Mouse (Mus musculus): ENCODE measurements around the gene Otop3.

Gene Otop3

GRCm38 (mm10) chr11:115334531-115334930 is at the start of gene Otop3:
TSS of gene Otop3 (plus strand) at chr11:115334731.
- no peak for TF ChIP-seq GATA4 (IDR thresholded peaks at IDR 0.05; ENCODE audit: insufficient replicate concordance, low read length)

GRCm38 (mm10) chr11:115285282-115285681 is 49.2 kb upstream of the Otop3 start:
- no peak for TF ChIP-seq GATA4 (IDR thresholded peaks at IDR 0.05; ENCODE audit: insufficient replicate concordance, low read length)

GRCm38 (mm10) chr11:115286201-115286993 is 48.1 kb upstream of the Otop3 start:
- no peak for TF ChIP-seq GATA4 (IDR thresholded peaks at IDR 0.05; ENCODE audit: insufficient replicate concordance, low read length)

- TF ChIP-seq GATA4 (IDR thresholded peaks at IDR 0.05; ENCODE audit: insufficient replicate concordance, low read length), result no peak
Observed at GRCm38 (mm10) chr11:115287386-115287785, 47.1 kb upstream of the Otop3 start.

- TF ChIP-seq GATA4 (IDR thresholded peaks at IDR 0.05; ENCODE audit: insufficient replicate concordance, low read length), result no peak
Observed at GRCm38 (mm10) chr11:115288305-115288704, 46.2 kb upstream of the Otop3 start.

GRCm38 (mm10) chr11:115289885-115290284 is 44.6 kb upstream of the Otop3 start:
- no peak for TF ChIP-seq GATA4 (IDR thresholded peaks at IDR 0.05; ENCODE audit: insufficient replicate concordance, low read length)

GRCm38 (mm10) chr11:115290314-115290713 is 44.2 kb upstream of the Otop3 start:
- TF ChIP-seq GATA4 (IDR thresholded peaks at IDR 0.05; ENCODE audit: insufficient replicate concordance, low read length), result no peak

- no peak for TF ChIP-seq GATA4 (IDR thresholded peaks at IDR 0.05; ENCODE audit: insufficient replicate concordance, low read length)
Observed at GRCm38 (mm10) chr11:115290919-115291318, 43.6 kb upstream of the Otop3 start.

GRCm38 (mm10) chr11:115291503-115291902 is 43.0 kb upstream of the Otop3 start:
- TF ChIP-seq GATA4 (IDR thresholded peaks at IDR 0.05; ENCODE audit: insufficient replicate concordance, low read length), result no peak

- no peak for TF ChIP-seq GATA4 (IDR thresholded peaks at IDR 0.05; ENCODE audit: insufficient replicate concordance, low read length)
Observed at GRCm38 (mm10) chr11:115292631-115293375, 41.7 kb upstream of the Otop3 start.

- no peak for TF ChIP-seq GATA4 (IDR thresholded peaks at IDR 0.05; ENCODE audit: insufficient replicate concordance, low read length)
Observed at GRCm38 (mm10) chr11:115295939-115296338, 38.6 kb upstream of the Otop3 start.

GRCm38 (mm10) chr11:115296471-115297210 is 37.9 kb upstream of the Otop3 start:
- no peak for TF ChIP-seq GATA4 (IDR thresholded peaks at IDR 0.05; ENCODE audit: insufficient replicate concordance, low read length)

GRCm38 (mm10) chr11:115297214-115297826 is 37.2 kb upstream of the Otop3 start, which contains the start of gene Fads6:
TSS of gene Fads6 (minus strand) at chr11:115297663.
- no peak for TF ChIP-seq GATA4 (IDR thresholded peaks at IDR 0.05; ENCODE audit: insufficient replicate concordance, low read length)

- no peak for TF ChIP-seq GATA4 (IDR thresholded peaks at IDR 0.05; ENCODE audit: insufficient replicate concordance, low read length)
Observed at GRCm38 (mm10) chr11:115298160-115298559, 36.4 kb upstream of the Otop3 start.

GRCm38 (mm10) chr11:115300745-115301144 is 33.8 kb upstream of the Otop3 start:
- no peak for TF ChIP-seq GATA4 (IDR thresholded peaks at IDR 0.05; ENCODE audit: insufficient replicate concordance, low read length)

Measured in liver, adult (tissue).